Mouse (Mus musculus): ENCODE results near the gene Pfdn2.
"Not testable (repeated sequence)": the region's sequence is repeated elsewhere in the genome, so short reads cannot be mapped to it uniquely, and the experiment has no call there.

Pfdn2 gene

GRCm38 (mm10) chr1:171345225-171346094 is at the start of gene Pfdn2, which contains the start of gene Nit1:
TSS of gene Pfdn2 (plus strand) at chr1:171345670.
TSS of gene Nit1 (minus strand) at chr1:171345646.
- peak; percentile 86 to 90 for DNase-seq

DNA sequence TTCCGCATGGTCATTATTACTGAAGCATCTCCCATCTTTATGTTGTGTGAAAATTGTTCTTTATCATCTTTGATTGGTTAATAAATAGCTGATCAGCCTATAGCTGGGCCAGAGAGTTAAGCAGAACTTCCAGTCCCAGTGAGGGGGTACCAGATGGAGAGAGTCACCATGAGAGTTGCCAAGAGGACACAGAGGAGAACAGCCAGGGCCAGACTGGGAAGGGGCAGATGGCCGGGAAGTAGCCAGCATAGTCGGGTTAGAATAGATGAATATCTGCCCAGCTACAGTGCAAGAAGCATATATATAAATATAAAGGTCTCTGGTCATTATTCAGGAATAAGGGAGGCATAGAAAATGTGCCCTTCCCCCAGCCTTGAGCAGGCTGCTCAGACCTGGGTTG is 47.2 kb upstream of the Pfdn2 start:
- DNase-seq = no peak

DNA sequence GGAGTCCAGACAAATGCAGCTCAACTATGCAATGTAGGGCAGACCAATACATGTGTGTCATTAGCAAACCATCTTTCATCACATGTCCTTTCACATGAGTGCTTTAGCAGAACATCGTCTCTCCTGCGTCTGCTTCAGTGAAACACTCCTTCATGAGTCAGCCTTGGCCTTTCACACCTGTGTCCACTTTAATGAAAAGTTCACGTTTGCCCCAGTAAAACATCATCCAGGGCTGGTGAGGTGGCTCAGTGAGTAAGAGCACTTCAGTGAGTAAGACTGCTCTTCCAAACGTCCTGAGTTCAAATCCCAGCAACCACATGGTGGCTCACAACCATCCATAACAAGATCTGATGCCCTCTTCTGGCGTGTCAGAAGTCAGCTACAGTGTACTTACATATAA is 39.3 kb upstream of the Pfdn2 start:
- DNase-seq = not testable (repeated sequence)

GRCm38 (mm10) chr1:171309321-171309720 is 36.1 kb upstream of the Pfdn2 start:
- no peak for DNase-seq

DNA sequence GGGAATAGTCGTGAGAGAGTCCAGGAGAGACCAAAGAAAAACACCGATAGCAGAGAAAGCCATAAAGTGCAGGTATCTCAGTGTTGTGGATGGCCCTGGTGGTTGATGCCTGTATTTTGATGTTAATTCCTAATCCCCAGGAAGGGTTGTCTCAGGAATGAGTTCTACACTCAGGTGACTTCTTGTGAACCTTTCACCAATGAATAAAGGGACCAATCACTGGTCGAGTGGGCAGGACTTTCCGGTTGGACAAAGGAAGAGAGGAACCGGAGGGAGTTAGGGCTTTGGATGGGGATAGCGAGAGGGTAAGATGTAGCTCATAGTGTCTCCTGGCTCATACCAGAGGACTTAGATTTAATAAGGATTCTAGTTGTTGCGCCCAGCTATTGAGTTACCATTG is 25.7 kb upstream of the Pfdn2 start:
- no peak for DNase-seq

GRCm38 (mm10) chr1:171320151-171320550 is 25.3 kb upstream of the Pfdn2 start:
- no peak for DNase-seq

GRCm38 (mm10) chr1:171321415-171321814 is 24.1 kb upstream of the Pfdn2 start:
- DNase-seq = no peak

- DNase-seq = no peak
These were observed 23.5 kb upstream of the Pfdn2 start for GRCm38 (mm10) chr1:171322012-171322411.

- no peak for DNase-seq
These were observed 19.9 kb upstream of the Pfdn2 start for GRCm38 (mm10) chr1:171325571-171325970.

DNA sequence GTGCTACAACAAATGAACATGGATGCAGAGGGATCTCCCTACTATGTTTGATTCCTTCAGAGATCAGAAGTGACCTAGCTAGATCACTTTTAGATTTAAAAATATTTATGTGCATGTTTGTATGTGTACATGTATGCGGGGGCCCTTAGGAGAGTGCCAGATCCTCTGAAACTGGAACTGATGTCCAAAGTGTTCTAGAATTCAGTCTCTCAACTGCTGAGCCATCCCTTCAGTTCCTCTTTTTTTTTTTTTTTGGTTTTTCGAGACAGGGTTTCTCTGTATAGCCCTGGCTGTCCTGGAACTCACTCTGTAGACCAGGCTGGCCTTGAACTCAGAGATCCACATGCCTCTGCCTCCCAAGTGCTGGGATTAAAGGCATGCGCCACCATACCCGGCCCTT is 18.9 kb upstream of the Pfdn2 start:
- not testable (repeated sequence) for DNase-seq

- no peak for DNase-seq
These were observed 17.2 kb upstream of the Pfdn2 start for GRCm38 (mm10) chr1:171328244-171328643.

DNA sequence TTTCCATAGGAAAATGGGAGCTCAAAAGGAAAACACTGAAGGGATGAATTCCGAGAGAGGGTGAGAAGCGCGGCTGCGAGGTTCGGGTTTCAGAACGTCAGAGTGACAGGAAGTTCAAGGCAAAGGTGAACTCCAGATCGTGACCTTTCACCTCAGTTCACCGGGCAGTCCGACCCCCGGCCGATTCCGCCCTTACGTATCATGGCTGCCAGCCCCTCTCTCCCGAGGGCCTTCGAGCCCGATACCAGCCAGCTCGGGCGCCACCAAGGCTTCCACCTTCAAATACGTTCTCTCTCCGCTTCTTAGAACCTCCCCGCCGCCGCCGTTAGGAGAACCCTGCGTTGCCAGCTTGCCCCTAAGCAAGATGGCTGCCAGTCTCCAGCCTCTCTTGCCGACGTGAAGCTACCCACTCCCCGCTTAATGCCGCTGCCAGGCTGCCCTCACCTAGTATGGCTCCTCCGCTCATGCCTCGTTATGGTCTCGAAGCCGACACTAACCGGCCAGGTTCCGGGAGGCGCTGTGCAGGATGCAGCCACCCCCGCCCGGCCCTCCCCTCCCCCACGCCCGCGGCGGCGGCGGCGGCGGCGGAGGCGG is 16.5 kb upstream of the Pfdn2 start, which contains the start of gene Dedd:
Gene Dedd (plus strand): TSS at position 307 of the 594 bp plus-strand sequence.
- DNase-seq = peak; percentile 89 to 92

DNA sequence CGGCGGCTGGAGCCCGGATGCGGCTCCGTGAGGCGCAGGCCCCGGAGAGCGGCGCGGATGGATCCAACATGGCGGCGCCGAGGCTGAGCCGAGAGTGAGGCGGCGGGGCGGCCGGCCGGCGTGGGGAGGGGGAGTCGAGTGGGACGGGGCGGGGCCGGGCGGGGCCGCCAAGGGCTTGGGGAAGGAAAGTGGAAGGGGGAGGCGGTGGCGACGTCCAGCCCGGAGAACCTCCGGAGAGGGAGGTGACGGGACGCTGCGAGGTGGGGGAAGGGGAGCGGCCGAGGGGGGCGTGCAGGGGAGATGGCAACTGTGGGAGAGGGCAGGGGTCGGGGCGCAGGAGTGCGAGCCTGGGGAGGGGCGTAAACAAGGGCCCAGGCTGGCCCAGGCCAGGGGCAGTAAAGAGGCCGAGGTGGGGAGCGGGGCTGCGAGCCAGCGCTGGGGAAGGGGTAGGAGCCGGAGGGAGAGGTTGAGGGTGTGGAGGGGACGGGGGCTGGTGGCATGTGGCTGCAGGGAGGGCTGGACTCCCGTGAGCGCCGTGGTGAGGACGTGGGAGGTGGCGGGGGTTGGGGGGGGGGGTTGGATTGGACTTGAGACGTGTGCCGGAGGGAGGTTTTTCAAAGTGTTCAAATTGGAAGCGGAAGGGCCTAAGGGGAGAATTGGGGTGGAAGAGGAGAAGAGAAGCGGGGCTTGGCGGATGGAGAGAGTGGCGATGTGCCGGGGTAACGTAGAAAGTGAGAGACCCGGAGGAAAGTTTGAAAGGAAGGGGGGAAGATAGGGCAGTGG is 15.8 kb upstream of the Pfdn2 start:
- no peak for DNase-seq

DNA sequence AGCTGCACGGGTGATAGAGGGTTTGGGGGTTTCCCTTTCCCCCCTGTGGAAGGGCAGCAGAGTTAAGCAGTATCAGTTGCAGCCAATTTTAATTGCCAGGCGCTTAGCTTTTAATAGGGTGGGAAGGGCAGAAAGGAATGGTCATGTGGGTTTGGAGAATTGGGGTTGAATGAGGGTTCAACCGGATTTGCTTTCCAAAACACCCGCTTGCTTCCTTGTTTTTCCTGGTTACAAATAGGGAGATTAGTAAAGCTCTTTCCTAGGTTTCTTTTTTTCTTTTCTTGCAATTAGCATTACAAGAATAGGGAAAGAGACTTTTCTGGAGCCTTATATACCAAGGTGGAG is 15.3 kb upstream of the Pfdn2 start:
- no peak for DNase-seq

- DNase-seq = no peak
These were observed 2.9 kb upstream of the Pfdn2 start for GRCm38 (mm10) chr1:171342262-171343207.

- DNase-seq = peak in 1 of 2 experiments; percentile 8
These were observed 1.4 kb upstream of the Pfdn2 start for GRCm38 (mm10) chr1:171343922-171344677.

DNA sequence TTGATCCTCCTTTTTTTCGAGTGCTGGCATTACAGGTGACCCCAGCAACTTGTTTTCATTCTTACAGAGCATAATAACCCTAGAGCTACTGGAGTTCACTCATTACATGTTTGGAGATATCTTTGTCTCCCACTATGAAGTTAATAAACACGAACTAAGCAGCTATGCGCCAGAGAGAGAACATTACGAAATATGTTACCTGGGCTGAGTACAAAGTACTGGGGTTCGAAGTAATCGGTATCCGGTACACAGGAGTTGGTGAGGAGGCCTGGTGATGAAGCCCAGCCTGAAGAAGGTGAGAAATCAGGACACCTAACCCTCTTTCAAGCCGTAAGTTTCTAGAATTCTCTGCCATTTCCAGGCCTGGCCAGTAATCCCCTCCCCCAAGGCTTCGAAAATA is 755 bp upstream of the Pfdn2 start:
- no peak for DNase-seq

DNA sequence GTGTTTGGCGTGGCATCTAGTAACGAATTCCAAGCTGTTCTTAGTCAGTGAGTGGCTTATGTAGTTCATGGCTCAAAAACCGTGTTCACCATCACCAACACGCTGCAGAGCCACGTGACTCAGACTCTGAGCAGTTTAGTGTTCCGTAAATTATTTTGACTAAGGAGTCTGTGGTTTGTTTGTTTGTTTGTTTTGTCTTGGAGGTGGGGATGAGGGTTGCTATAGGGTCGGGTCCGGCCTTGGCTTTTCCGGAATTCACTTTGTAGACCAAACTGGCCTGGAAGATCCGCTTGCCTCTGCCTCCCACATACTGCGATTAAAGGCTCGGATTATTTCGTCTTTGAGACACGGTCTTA is 603 bp downstream of the Pfdn2 start:
- no peak for DNase-seq

- no peak for DNase-seq
These were observed 3.2 kb downstream of the Pfdn2 start for GRCm38 (mm10) chr1:171348665-171349064.

DNA sequence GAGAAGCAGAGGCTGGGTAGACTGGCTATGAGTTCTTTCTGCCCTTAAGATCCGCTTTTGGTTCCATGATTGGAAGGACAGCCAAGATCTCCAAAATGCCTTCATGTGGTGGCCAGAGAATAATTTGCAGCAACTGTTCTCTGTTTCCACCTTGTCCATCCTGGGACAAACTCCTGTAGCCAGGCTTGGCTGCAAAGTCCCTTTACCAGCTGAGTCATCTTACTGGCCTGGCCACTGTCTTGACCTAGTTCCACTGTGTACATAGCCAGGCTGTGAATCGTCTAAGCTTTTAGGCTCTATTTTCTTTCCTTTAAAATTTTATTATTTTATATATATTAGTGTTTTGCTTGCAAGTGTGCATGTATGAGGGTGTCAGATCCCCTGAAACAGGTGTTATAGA is 3.7 kb downstream of the Pfdn2 start:
- DNase-seq = no peak

- DNase-seq = peak; percentile 51 to 64
These were observed 10.4 kb downstream of the Pfdn2 start for GRCm38 (mm10) chr1:171355812-171356340.
